Mouse (Mus musculus) embryonic facial prominence, embryonic 13.5 days (tissue): ENCODE results near the gene Sidt2. TPM values are rescaled to one million over a fixed set of nuclear protein-coding genes. Genes with fewer than 3 reads are reported as not detected.

Experiments used
- ATAC-seq: fragments of 200-750 bp; cut with Nextera tagmentation; 2 replicates; pipeline ENCODE4 v1.8.0; 2017; ENCODE audit warnings: low read depth; ENCODE audit not compliant: insufficient number of reproducible peaks, insufficient read depth, low FRiP score, low TSS enrichment
- H3K27ac ChIP-seq: fragments of 300-500 bp; sonication (generic); 2 replicates; pipeline ENCODE4 v1.5.1; 2015; ENCODE audit warnings: moderate library complexity, mild to moderate bottlenecking, inconsistent platforms
- H3K27me3 ChIP-seq: fragments of 300-500 bp; sonication (generic); 2 replicates; pipeline ENCODE4 v1.6.1; 2015; ENCODE audit warnings: mild to moderate bottlenecking, inconsistent platforms
- H3K36me3 ChIP-seq: fragments of 300-500 bp; sonication (generic); 2 replicates; pipeline ENCODE4 v1.6.1; 2015; ENCODE audit warnings: mild to moderate bottlenecking, inconsistent platforms
- H3K4me1 ChIP-seq: fragments of 300-500 bp; sonication (generic); 2 replicates; pipeline ENCODE4 v1.6.1; 2015; ENCODE audit warnings: inconsistent platforms
- H3K4me2 ChIP-seq: fragments of 300-500 bp; sonication (generic); 2 replicates; pipeline ENCODE4 v1.6.1; 2015; ENCODE audit warnings: moderate library complexity, mild to moderate bottlenecking, inconsistent platforms
- H3K4me3 ChIP-seq: fragments of 300-500 bp; sonication (generic); 2 replicates; pipeline ENCODE4 v1.5.1; 2015; ENCODE audit warnings: mild to moderate bottlenecking, inconsistent platforms
- H3K9ac ChIP-seq: fragments of 300-500 bp; sonication (generic); 2 replicates; pipeline ENCODE4 v1.6.1; 2015; ENCODE audit warnings: mild to moderate bottlenecking, inconsistent platforms
- H3K9me3 ChIP-seq: fragments of 300-500 bp; sonication (generic); 2 replicates; pipeline ENCODE4 v1.6.1; 2016; ENCODE audit warnings: inconsistent platforms
- WGBS: fragments of 180-500 bp; shearing (Covaris S2); methylation state at CpG from one replicate; pipeline ENCODE4 v1.1.7; 2015; ENCODE audit warnings: mixed read lengths; 5-methylcytosine and 5-hydroxymethylcytosine counted together
- polyA plus RNA-seq: library from polyadenylated mRNA; unstranded; fragments of >200 nt; fragmentation: Nextera tagmentation; extraction: Ambion mirVana; gene quantifications from 2 replicates; pipeline ENCODE4 v1.2.1, GENCODE M21; 2015

Sidt2 gene
- polyA plus RNA-seq, 1 experiment from 2014 or later, result 46.0 TPM

DNA sequence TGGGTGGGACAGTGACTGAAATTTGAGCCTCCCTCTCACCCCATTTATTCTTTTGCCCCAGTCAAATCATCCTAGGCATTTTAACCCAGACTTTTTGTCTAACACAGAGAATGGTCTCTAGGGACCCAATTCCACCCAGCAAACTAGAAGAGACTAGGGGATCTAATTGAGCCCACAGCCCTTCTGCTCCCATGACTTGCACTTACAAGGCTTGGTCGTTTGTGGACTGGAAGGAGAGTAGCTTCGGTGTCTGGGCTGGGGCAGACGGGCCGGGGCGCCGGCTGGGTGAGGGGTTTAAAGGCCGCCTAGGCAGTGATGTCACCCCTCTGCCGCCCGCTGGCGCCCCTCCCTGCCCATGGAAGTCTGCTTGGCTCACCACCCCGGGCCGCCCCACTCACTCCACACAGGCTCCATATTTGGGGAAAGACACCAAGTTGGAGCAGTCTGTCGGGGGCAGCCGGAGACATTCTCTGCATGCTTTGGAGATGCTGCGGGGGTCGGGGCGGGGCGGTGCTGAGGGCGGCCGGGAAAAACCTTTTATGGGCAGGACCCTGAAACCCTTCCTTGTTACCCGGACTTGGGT lies 19.3 kb downstream of the Sidt2 start, which contains the start of gene Tagln:
Gene Tagln, minus strand, starts transcription at position 431 of the 583 bp plus-strand sequence.
- Histone ChIP-seq H3K4me2 (peak within 1 kb of the TSS; percentile 60), H3K36me3 (peaks cover 38% of the 10 kb centered on the region), H3K27me3 (no peaks in the 10 kb centered on the region), H3K9ac (peak within 1 kb of the TSS; percentile 64), H3K4me1 (peaks cover 32% of the 10 kb centered on the region), H3K27ac (peak within 1 kb of the TSS; percentile 55), H3K4me3 (peak within 1 kb of the TSS; percentile 36), H3K9me3 (no peaks in the 10 kb centered on the region)
- 4% methylated on average over 21 of the region's 21 CpGs for WGBS
- peak; percentile 39; the same call in 1 of the 2 replicates for ATAC-seq

DNA sequence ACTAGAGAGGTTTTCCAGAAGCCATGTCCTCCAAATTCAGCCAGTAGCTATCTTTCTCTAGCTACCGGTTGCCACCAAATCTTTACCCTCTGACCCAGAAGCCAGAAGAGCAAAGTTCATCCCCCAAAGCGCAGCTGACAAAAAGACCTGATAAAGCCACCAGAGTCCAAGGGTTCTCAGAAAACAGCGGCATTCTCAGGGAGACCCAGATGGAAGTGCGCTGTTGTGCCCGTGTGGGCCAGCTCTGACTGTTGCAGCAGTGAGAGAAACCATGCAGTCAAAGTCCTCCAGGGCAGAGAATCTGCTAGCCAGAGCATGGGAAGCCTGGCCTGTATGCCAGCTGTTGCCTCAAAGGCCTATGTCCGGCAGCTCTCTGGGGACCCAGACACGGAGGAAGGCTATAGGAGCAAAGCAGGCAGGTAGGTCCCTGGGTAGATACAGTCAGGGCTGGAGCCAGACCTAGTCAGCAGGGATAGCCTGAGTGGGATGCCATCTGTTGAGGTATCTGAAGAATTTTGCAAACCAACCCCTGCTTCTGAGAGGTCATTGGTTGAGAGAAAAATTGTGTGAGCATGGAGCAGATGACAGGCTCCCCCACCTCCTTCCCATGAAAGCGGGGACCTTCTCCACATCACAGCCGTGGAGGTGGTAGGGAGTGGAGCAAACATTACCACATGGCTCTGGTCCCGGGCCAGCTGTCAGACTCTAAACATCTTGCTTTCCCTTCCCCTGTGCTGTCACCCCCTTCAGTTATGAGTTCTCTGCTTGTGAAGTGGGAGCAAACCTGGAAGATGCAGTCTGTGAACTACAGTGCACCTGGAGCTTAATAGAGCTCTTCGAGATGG lies 22.3 kb downstream of the Sidt2 start:
- Histone ChIP-seq H3K9me3 (no peaks in the 10 kb centered on the region), H3K27ac (no peak overlapping the region), H3K36me3 (peaks cover 41% of the 10 kb centered on the region), H3K4me2 (no peak overlapping the region), H3K4me3 (no peak overlapping the region), H3K27me3 (no peaks in the 10 kb centered on the region), H3K4me1 (peaks cover 32% of the 10 kb centered on the region), H3K9ac (no peak overlapping the region)
- WGBS, result 65% methylated on average over 11 of the region's 11 CpGs
- no peak for ATAC-seq

DNA sequence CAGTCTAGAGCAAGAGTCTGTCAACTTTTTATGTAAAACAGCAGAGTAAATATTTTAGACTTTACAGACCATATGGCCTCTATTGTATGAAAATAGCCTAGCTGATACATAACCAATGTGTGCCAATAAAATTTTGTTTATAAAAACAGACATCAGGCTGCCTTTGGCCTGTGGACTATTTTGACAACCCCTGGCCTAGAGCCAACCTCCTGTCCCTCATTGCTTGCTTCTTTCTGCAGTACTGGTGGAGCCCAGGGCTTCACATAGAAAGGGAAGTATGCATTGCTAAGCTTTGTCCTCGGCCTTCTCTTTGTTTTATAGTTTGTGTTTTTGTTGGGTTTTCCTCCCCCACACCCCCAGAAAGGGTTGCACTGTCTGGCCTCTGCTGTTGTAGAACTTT lies 23.1 kb downstream of the Sidt2 start:
- no peak overlapping the region for H3K27ac ChIP-seq
- H3K36me3 ChIP-seq, result peaks cover 46% of the 10 kb centered on the region
- 67% methylated on average over 1 of the region's 1 CpGs for WGBS
- no peaks in the 10 kb centered on the region for H3K9me3 ChIP-seq
- no peak overlapping the region for H3K9ac ChIP-seq
- ATAC-seq, result no peak
- no peaks in the 10 kb centered on the region for H3K27me3 ChIP-seq
- peaks cover 32% of the 10 kb centered on the region for H3K4me1 ChIP-seq
- H3K4me3 ChIP-seq, result no peak overlapping the region
- no peak overlapping the region for H3K4me2 ChIP-seq

DNA sequence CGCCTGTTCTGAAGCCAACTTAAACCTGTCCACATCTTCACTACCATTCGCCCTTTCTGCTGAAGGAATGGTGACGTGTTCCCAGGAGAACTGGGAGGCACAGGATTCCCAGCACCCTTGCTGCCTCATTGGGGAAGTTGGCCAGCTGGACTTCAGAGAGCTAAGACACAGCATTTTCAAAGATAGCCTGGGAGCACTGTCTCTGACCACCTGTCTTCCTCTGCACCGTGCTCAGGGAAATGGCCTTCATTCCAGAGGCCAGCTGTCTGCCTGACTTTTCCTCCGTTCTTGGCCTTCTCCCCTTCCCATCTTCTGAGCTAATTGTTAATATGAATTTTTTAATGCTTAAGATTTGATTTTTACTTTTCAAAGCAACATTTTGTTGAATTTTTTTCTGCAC lies 25.8 kb downstream of the Sidt2 start:
- no peaks in the 10 kb centered on the region for H3K9me3 ChIP-seq
- H3K36me3 ChIP-seq, result peaks cover 64% of the 10 kb centered on the region
- H3K4me2 ChIP-seq, result no peak overlapping the region
- 85% methylated on average over 5 of the region's 5 CpGs for WGBS
- peaks cover 18% of the 10 kb centered on the region for H3K4me1 ChIP-seq
- no peak for ATAC-seq
- no peaks in the 10 kb centered on the region for H3K27me3 ChIP-seq
- H3K27ac ChIP-seq, result no peak overlapping the region
- no peak overlapping the region for H3K4me3 ChIP-seq
- H3K9ac ChIP-seq, result no peak overlapping the region

DNA sequence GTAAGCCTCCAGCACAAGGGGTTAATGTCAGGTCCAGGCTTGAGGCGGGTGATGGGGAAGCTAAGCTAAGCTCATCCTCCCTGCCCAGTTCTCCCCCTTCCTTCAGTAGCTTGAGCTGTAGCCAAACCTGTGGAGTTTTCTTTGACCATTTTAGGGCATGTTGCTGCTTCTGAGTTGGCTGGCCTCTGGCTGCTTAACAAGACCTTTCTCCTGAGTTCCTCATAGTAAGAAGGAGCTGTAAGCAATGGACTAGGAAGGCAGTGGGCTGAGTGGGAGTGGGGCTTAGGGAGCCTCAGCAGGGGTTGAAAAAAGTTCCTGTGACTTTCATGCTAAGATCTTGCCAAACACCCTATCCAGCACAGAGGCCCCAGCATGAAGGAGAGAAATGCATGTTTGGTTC lies 35.2 kb downstream of the Sidt2 start:
- Histone ChIP-seq H3K27me3 (no peaks in the 10 kb centered on the region), H3K4me3 (no peak overlapping the region), H3K9me3 (no peaks in the 10 kb centered on the region), H3K27ac (no peak overlapping the region), H3K4me1 (no peaks in the 10 kb centered on the region), H3K36me3 (peaks cover 85% of the 10 kb centered on the region), H3K4me2 (no peak overlapping the region), H3K9ac (no peak overlapping the region)
- no peak for ATAC-seq
- 76% methylated on average over 1 of the region's 1 CpGs for WGBS

DNA sequence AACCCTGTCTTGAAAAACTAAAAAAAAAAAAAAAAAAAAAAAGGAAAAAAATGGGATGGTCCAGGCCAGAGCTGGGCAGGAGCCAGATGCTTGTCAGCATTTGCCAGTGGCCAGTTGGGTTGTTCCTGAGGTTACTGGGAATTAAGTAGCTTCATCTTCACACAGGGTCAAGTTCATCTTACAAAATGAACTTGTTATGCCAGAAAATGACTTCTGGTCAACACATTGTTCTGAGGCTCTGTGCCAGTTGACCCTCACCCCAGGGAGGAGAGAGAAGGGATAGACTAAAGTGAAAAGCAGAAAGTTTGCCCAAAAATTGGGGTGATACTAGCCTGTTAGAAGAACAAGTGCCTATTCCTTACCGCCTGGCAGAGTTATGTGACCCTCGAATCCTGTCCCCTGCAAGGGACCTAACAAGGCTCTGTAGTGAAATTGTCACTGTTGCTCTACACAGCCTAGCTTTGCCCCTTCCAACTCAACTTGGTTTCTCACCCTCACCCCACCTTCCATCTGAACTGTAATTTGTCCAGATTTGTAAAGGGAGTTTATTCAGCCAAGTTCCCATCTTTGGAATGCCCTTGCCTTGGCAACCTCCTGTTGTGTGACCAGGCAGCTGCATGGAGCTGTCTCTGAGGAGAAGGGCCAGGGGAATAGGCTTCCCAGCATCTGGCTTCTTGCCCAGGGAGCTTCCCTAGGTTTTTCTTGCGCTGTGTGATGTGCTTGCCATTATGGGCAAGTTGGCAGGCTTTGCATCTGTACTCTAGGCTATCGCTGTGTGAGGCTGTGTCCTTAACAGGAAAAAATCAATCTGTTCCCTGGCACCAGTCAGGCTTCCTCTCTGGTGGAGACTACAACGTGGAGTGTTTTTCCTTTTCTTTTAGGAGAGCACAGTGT lies 37.8 kb downstream of the Sidt2 start:
- Histone ChIP-seq H3K9ac (no peak overlapping the region), H3K4me2 (no peak overlapping the region), H3K27ac (no peak overlapping the region), H3K27me3 (no peaks in the 10 kb centered on the region), H3K4me1 (no peaks in the 10 kb centered on the region), H3K9me3 (no peaks in the 10 kb centered on the region), H3K36me3 (peaks cover 94% of the 10 kb centered on the region), H3K4me3 (no peak overlapping the region)
- ATAC-seq, result no peak
- WGBS, result 92% methylated on average over 5 of the region's 5 CpGs

DNA sequence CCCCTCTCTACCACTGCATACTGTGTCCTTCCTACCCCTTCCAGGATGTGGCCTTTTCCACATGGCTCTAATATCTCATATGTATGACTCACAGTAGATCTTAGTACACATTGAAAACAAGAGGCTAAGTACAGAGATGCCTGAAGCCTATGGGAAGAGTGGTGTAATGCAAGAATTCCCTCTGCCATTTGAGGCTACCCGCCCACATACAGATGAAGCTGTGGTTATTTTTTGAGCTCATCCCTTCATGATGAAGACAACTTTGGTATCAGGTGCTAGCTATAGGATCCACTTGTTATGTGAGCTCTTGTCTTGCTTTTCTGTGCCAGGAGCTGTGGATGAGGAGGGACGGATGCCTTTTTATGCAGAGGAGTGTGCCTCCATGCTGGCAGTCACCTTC lies 39.4 kb downstream of the Sidt2 start:
- Histone ChIP-seq H3K4me3 (no peak overlapping the region), H3K9me3 (no peaks in the 10 kb centered on the region), H3K4me1 (no peaks in the 10 kb centered on the region), H3K9ac (no peak overlapping the region), H3K36me3 (peaks cover 96% of the 10 kb centered on the region), H3K27me3 (no peaks in the 10 kb centered on the region), H3K4me2 (no peak overlapping the region), H3K27ac (no peak overlapping the region)
- ATAC-seq, result no peak
- 91% methylated on average over 2 of the region's 2 CpGs for WGBS

DNA sequence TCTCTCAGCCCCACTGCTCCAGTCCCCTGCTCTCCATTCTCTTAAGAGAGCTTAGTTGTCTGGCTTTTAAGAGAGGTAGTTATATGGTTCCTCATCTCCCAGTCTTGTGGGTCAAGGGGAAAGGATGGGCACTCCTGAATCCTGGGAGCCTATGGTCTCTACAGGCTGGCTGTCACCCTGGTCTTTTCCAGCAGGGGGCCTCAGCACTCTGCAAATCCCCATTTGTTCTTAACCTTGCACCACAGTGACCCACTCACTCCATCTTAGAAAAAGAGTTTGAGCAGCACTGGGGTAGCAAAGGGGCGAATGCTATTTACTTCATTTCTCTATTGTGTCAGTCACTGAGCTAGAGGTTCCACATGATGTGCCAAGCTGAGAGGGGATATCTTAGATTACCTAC lies 43.4 kb downstream of the Sidt2 start:
- no peak for ATAC-seq
- no peak overlapping the region for H3K4me3 ChIP-seq
- no peaks in the 10 kb centered on the region for H3K27me3 ChIP-seq
- H3K9ac ChIP-seq, result no peak overlapping the region
- H3K27ac ChIP-seq, result no peak overlapping the region
- H3K9me3 ChIP-seq, result no peaks in the 10 kb centered on the region
- peaks cover 12% of the 10 kb centered on the region for H3K4me1 ChIP-seq
- peaks cover 76% of the 10 kb centered on the region for H3K36me3 ChIP-seq
- H3K4me2 ChIP-seq, result no peak overlapping the region
- 70% methylated on average over 1 of the region's 1 CpGs for WGBS

DNA sequence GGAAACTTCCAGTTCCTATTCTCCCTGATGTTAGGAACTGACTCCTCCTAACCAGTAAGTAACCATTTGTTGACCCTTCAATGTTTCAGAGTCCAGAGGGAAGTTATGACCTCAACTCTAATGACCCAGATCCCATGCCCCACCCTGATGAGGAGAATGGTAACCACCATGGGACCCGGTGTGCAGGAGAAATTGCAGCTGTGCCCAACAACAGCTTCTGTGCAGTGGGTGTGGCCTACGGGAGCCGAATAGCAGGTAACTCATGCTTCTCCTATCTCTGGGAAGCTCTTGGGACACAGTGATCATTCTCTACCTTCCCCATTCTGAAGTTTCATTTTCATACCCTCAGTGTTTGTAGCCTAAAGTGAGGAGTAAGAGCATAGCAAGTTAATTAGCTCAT lies 44.1 kb downstream of the Sidt2 start:
- ATAC-seq, result no peak
- Histone ChIP-seq H3K4me2 (no peak overlapping the region), H3K4me1 (peaks cover 12% of the 10 kb centered on the region), H3K27me3 (no peaks in the 10 kb centered on the region), H3K36me3 (peaks cover 69% of the 10 kb centered on the region), H3K4me3 (no peak overlapping the region), H3K9me3 (no peaks in the 10 kb centered on the region), H3K27ac (no peak overlapping the region), H3K9ac (no peak overlapping the region)
- 91% methylated on average over 3 of the region's 3 CpGs for WGBS

DNA sequence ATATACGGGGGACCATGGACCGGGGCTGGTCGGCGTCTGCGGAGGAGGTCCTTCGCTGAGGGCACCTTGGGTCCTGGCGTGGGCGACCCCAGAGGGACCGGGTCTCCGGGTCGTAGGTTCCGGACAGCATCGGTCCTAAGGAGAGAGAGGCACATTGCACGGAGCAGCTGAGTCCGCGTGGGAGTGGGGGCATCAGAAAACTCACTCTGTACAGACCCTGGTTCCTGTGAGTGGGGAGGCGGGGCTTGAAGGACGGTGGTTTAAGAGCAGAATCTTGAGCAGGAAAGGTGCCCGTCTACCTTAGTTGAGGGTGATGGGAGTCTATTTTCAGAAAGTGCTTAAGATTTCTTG lies 48.0 kb downstream of the Sidt2 start:
- Histone ChIP-seq H3K4me2 (peak overlapping the region; percentile 80), H3K9me3 (no peaks in the 10 kb centered on the region), H3K36me3 (peaks cover 47% of the 10 kb centered on the region), H3K27ac (peak overlapping the region; percentile 90), H3K9ac (peak overlapping the region; percentile 90), H3K4me3 (peak overlapping the region; percentile 86), H3K27me3 (no peaks in the 10 kb centered on the region), H3K4me1 (peaks cover 23% of the 10 kb centered on the region)
- WGBS, result under 1% methylated on average over 19 of the region's 19 CpGs
- ATAC-seq, result peak; percentile 35

DNA sequence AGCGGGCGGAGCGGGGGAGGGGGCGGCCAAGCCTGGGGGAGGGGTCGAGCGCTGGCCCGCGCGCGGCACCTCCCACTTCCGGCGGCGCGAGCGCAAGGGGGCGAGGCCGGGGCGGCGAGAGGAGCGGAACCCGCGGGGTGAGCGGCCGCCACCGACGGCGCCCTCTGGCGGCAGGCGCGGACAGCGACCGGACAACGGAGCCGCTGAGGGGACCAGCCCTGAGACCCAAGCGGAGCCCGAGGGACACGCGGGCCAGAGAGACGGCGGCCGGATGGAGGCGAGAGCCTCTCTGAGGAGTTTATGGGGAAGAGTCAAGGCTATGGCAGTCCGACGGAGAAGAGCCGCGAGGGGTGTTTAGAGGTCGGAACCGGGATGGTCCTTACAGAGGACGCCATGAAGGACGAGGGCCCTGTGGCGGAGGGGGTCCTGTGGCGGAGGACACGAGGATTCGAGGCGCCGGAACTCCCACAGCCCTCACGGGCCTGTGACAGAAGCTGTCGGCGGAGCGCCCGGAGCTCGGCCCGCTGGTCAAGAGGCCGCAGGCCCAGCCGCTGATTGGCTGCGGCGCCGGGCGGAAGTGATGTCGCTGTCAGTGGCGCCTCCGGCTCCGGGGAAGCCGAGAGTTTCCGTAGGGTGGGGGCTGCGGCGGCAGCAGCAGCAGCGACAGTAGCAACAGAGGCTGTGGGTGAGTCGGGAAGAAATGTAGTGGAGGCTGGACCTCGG lies 48.5 kb downstream of the Sidt2 start, which contains the start of the genes Pcsk7 and Rnf214:
Gene Pcsk7, plus strand, starts transcription at position 143 of the 723 bp plus-strand sequence.
Gene Rnf214, minus strand, starts transcription at position 557 of the 723 bp plus-strand sequence.
- H3K9me3 ChIP-seq, result no peaks in the 10 kb centered on the region
- H3K4me2 ChIP-seq, result peak within 1 kb of the TSS; percentile 80
- peaks cover 23% of the 10 kb centered on the region for H3K4me1 ChIP-seq
- no peaks in the 10 kb centered on the region for H3K27me3 ChIP-seq
- WGBS, result under 1% methylated on average over 80 of the region's 80 CpGs
- H3K4me3 ChIP-seq, result peak within 1 kb of the TSS; percentile 86
- ATAC-seq, result peak; percentile 81
- H3K9ac ChIP-seq, result peak within 1 kb of the TSS; percentile 90
- peaks cover 47% of the 10 kb centered on the region for H3K36me3 ChIP-seq
- H3K27ac ChIP-seq, result peak within 1 kb of the TSS; percentile 90
